Mouse (Mus musculus): ENCODE data around the gene A030014E15Rik. TPM values are rescaled to one million over a fixed set of nuclear protein-coding genes. Genes with fewer than 3 reads are reported as not detected.
A peak's percentile ranks its signal among the peaks of the same experiment; 100 is the strongest.
"Not testable (repeated sequence)": the region's sequence is repeated elsewhere in the genome, so short reads cannot be mapped to it uniquely, and the experiment has no call there.

The A030014E15Rik gene
- polyA plus RNA-seq, 1 experiment from 2014 or later: not detected

DNA sequence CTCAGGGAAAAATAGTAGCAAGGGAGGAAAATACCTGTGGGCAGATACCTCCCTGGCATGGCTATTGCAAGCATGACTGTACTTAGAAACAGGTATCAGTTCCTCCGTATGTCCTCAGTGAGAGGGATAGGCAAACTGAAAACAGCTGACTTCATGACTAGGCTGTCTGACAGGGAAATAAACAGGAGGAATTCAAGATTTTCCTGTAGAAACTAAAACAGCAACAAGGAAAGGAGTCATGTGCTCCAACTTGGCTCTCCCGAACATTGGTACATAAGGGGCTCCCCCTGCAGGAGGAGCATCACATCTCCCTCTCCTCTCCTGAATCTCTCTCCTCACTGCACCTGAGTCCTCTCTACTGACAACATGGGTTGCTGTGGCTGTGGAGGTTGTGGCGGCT is 11.7 kb upstream of the A030014E15Rik start, which contains the start of gene A030005L19Rik:
TSS of gene A030005L19Rik (plus strand) at position 301 of the 400 bp plus-strand sequence.
- H3K27me3 ChIP-seq (ENCODE audit: insufficient read depth, low read length): no peaks in the 10 kb centered on the region
- H3K4me3 ChIP-seq (replicated peaks; ENCODE audit: low read depth, low read length): no peak within 1 kb of the TSS
- H3K36me3 ChIP-seq (ENCODE audit: insufficient read depth, low read length): no peaks in the 10 kb centered on the region
- H3K9ac ChIP-seq (ENCODE audit: low read depth, low read length): no peak within 1 kb of the TSS
- DNase-seq (ENCODE audit: low spot score): no peak
- ATAC-seq (replicated peaks; ENCODE audit: low FRiP score, low read depth): no peak
- 82% methylated on average over 3 of the region's 3 CpGs for WGBS
- no peak within 1 kb of the TSS for H3K4me2 ChIP-seq (ENCODE audit: low read length)
- H3K9me3 ChIP-seq (replicated peaks; ENCODE audit: low read length): no peaks in the 10 kb centered on the region
- peak; percentile 21; the same call in 1 of the 2 replicates for TF ChIP-seq CTCF (IDR thresholded peaks at IDR 0.05; ENCODE audit: low read depth)
- H3K27ac ChIP-seq: no peak within 1 kb of the TSS
- no peaks in the 10 kb centered on the region for H3K4me1 ChIP-seq (replicated peaks; ENCODE audit: insufficient read depth, low read length)

DNA sequence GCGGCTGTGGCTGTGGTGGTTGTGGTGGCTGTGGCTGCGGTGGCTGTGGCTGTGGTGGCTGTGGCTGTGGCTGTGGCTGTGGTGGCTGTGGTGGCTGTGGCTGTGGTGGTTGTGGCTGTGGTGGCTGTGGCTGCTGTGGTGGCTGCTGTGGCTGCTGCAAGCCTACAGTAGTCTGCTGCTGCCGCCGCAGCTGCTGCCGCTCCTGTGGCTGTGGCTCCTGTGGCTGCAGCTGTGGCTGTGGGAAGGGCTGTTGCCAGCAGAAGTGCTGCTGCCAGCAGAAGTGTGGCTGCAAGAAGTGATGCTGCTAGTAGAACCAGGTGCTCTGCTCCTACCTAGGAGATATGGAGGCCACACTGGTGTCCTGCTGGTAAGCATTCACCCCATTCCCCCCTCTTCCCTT is 11.3 kb upstream of the A030014E15Rik start:
- not testable (repeated sequence) for H3K9me3 ChIP-seq (replicated peaks; ENCODE audit: low read length); H3K4me2 ChIP-seq (ENCODE audit: low read length); ATAC-seq (replicated peaks; ENCODE audit: low FRiP score, low read depth); H3K9ac ChIP-seq (ENCODE audit: low read depth, low read length); H3K4me3 ChIP-seq (replicated peaks; ENCODE audit: low read depth, low read length); H3K27me3 ChIP-seq (ENCODE audit: insufficient read depth, low read length); H3K4me1 ChIP-seq (replicated peaks; ENCODE audit: insufficient read depth, low read length); H3K36me3 ChIP-seq (ENCODE audit: insufficient read depth, low read length); H3K27ac ChIP-seq; DNase-seq (ENCODE audit: low spot score)
- 100% methylated on average over 5 of the region's 5 CpGs for WGBS

DNA sequence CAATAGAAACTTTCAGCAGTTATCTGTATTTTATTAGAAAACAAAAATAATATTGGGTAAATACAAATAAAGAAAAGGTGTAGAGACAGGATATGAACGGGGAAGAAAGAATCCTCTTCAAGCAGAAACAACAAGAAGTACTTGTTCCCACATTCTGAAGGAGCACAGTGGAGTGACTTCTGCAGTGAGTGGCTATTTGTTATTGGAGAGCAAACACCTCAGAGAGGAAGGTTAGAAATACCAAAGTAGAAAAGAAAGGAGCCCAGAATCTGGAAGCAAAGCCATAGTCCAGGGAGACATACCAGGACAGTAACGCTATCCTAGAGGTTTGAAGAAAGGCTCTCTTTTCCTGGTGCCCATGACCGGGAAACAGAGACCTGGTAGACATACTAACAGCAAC is 5.8 kb downstream of the A030014E15Rik start:
- not testable (repeated sequence) for H3K27ac ChIP-seq; H3K4me3 ChIP-seq (replicated peaks; ENCODE audit: low read depth, low read length); H3K4me2 ChIP-seq (ENCODE audit: low read length); H3K9me3 ChIP-seq (replicated peaks; ENCODE audit: low read length); H3K36me3 ChIP-seq (ENCODE audit: insufficient read depth, low read length); H3K4me1 ChIP-seq (replicated peaks; ENCODE audit: insufficient read depth, low read length); H3K9ac ChIP-seq (ENCODE audit: low read depth, low read length); H3K27me3 ChIP-seq (ENCODE audit: insufficient read depth, low read length); DNase-seq (ENCODE audit: low spot score); ATAC-seq (replicated peaks; ENCODE audit: low FRiP score, low read depth)
- 93% methylated on average over 3 of the region's 3 CpGs for WGBS

DNA sequence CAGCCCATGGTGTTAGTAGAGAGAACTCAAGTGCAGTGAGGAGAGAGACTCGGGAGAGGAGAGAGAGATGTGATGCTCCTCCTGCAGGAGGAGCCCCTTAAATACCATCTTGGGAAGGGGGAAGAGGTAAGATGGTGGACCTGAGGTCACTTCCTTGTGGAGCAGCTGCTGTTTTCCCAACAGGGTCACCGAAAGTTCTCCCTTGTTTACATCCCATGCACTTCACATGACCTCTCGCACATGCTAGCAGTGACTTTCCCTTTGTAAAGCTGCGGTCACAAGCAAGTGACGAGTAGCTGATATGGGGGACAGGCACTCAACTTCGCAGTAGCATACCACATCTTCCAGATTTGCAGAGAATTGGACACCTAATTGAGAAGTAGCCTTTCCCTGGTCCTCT is 6.6 kb downstream of the A030014E15Rik start, which contains the start of gene Gm6217:
TSS of gene Gm6217 (minus strand) at position 74 of the 400 bp plus-strand sequence.
- H3K27me3 ChIP-seq (ENCODE audit: insufficient read depth, low read length); H3K9me3 ChIP-seq (replicated peaks; ENCODE audit: low read length); H3K4me1 ChIP-seq (replicated peaks; ENCODE audit: insufficient read depth, low read length); H3K4me3 ChIP-seq (replicated peaks; ENCODE audit: low read depth, low read length); H3K9ac ChIP-seq (ENCODE audit: low read depth, low read length); H3K36me3 ChIP-seq (ENCODE audit: insufficient read depth, low read length); ATAC-seq (replicated peaks; ENCODE audit: low FRiP score, low read depth); DNase-seq (ENCODE audit: low spot score); H3K4me2 ChIP-seq (ENCODE audit: low read length); H3K27ac ChIP-seq: not testable (repeated sequence)
- WGBS: no CpG with 5 or more reads among the region's 6 CpGs

DNA sequence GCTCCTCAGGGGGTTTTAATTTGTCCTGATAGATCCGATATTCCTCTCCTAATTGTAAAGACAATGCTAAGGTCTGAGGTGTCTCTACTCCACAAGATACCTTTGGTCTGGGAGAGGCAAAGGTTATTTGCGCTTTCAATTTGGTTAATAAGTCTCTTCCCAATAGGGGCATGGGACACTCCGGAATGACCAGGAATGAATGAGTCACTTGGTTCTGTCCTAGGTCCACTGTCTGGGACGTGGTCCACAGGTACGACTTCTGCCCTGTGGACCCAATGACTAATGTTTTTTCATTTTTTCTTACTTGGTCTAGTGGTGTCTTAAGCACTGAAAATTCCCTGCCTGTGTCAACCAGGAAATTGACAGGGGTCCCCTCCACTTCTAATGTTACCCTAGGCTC is 13.9 kb downstream of the A030014E15Rik start:
- Histone ChIP-seq H3K4me3 (replicated peaks; ENCODE audit: low read depth, low read length) (no peak overlapping the region), H3K4me1 (replicated peaks; ENCODE audit: insufficient read depth, low read length) (no peaks in the 10 kb centered on the region)
- WGBS: 90% methylated on average over 5 of the region's 5 CpGs

DNA sequence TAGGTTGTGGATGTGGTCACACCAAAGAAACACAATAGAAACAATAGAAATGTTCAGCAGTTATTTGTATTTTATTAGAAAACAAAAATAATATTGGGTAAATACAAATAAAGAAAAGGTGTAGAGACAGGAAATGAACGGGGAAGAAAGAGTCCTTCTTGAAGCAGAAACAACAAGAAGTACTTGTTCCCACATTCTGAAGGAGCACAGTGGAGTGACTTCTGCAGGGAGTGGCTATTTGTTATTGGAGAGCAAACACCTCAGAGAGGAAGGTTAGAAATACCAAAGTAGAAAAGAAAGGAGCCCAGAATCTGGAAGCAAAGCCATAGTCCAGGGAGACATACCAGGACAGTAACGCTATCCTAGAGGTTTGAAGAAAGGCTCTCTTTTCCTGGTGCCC is 17.8 kb downstream of the A030014E15Rik start:
- WGBS: 71% methylated on average over 1 of the region's 2 CpGs
- not testable (repeated sequence) for H3K27ac ChIP-seq

More for the DNA sequence above, 13.9 kb downstream of the A030014E15Rik start:
- H3K27me3 ChIP-seq (ENCODE audit: insufficient read depth, low read length): no peaks in the 10 kb centered on the region
- H3K4me2 ChIP-seq (ENCODE audit: low read length): no peak overlapping the region
- H3K27ac ChIP-seq: no peak overlapping the region
- DNase-seq (ENCODE audit: low spot score) (no peak), ATAC-seq (replicated peaks; ENCODE audit: low FRiP score, low read depth) (peak; percentile 83)
- TF ChIP-seq CTCF (IDR thresholded peaks at IDR 0.05; ENCODE audit: low read depth): no peak
- no peaks in the 10 kb centered on the region for H3K36me3 ChIP-seq (ENCODE audit: insufficient read depth, low read length)
- H3K9me3 ChIP-seq (replicated peaks; ENCODE audit: low read length): no peaks in the 10 kb centered on the region; the same call in 1 of the 2 replicates
- H3K9ac ChIP-seq (ENCODE audit: low read depth, low read length): no peak overlapping the region

DNA sequence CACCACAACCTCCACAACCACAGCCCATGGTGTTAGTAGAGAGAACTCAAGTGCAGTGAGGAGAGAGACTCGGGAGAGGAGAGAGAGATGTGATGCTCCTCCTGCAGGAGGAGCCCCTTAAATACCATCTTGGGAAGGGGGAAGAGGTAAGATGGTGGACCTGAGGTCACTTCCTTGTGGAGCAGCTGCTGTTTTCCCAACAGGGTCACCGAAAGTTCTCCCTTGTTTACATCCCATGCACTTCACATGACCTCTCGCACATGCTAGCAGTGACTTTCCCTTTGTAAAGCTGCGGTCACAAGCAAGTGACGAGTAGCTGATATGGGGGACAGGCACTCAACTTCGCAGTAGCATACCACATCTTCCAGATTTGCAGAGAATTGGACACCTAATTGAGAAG is 18.6 kb downstream of the A030014E15Rik start, which contains the start of gene A030003K21Rik:
TSS of gene A030003K21Rik (minus strand) at position 94 of the 400 bp plus-strand sequence.
- not testable (repeated sequence) for H3K4me2 ChIP-seq (ENCODE audit: low read length); H3K36me3 ChIP-seq (ENCODE audit: insufficient read depth, low read length); H3K9me3 ChIP-seq (replicated peaks; ENCODE audit: low read length); DNase-seq (ENCODE audit: low spot score); H3K27ac ChIP-seq; H3K4me3 ChIP-seq (replicated peaks; ENCODE audit: low read depth, low read length); H3K9ac ChIP-seq (ENCODE audit: low read depth, low read length); ATAC-seq (replicated peaks; ENCODE audit: low FRiP score, low read depth); H3K27me3 ChIP-seq (ENCODE audit: insufficient read depth, low read length); H3K4me1 ChIP-seq (replicated peaks; ENCODE audit: insufficient read depth, low read length)
- no CpG with 5 or more reads among the region's 6 CpGs for WGBS

More for the DNA sequence above, 17.8 kb downstream of the A030014E15Rik start:
- H3K9me3 ChIP-seq (replicated peaks; ENCODE audit: low read length); H3K4me1 ChIP-seq (replicated peaks; ENCODE audit: insufficient read depth, low read length); DNase-seq (ENCODE audit: low spot score); H3K4me2 ChIP-seq (ENCODE audit: low read length); H3K36me3 ChIP-seq (ENCODE audit: insufficient read depth, low read length); ATAC-seq (replicated peaks; ENCODE audit: low FRiP score, low read depth); H3K9ac ChIP-seq (ENCODE audit: low read depth, low read length); H3K27me3 ChIP-seq (ENCODE audit: insufficient read depth, low read length); H3K4me3 ChIP-seq (replicated peaks; ENCODE audit: low read depth, low read length): not testable (repeated sequence)

DNA sequence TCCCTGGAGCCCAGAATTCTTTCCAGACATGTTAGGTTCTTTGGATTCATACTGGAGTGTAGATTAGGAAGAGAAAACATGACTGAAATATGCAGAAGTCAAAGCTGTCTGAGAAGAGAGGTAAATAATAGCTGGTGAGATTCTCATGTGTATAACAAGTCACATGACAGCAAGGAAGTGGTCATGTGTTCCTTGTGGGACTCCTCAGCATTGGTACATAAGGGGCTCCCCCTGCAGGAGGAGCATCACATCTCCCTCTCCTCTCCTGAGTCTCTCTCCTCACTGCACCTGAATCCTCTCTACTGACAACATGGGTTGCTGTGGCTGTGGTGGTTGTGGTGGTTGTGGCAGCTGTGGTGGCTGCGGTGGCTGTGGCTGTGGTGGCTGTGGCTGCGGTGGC is 21.3 kb downstream of the A030014E15Rik start:
- not testable (repeated sequence) for H3K27me3 ChIP-seq (ENCODE audit: insufficient read depth, low read length); H3K36me3 ChIP-seq (ENCODE audit: insufficient read depth, low read length)
- WGBS: 96% methylated on average over 2 of the region's 2 CpGs

More for the DNA sequence above, 21.3 kb downstream of the A030014E15Rik start:
- H3K9me3 ChIP-seq (replicated peaks; ENCODE audit: low read length); ATAC-seq (replicated peaks; ENCODE audit: low FRiP score, low read depth); H3K4me2 ChIP-seq (ENCODE audit: low read length); H3K4me3 ChIP-seq (replicated peaks; ENCODE audit: low read depth, low read length); H3K27ac ChIP-seq; DNase-seq (ENCODE audit: low spot score); H3K9ac ChIP-seq (ENCODE audit: low read depth, low read length); H3K4me1 ChIP-seq (replicated peaks; ENCODE audit: insufficient read depth, low read length): not testable (repeated sequence)

Data from kidney, postnatal 0 days (tissue).